Mouse (Mus musculus) forebrain, embryonic 16.5 days (tissue): Measurements from ENCODE around the gene Nup188. TPM values are rescaled to one million over a fixed set of nuclear protein-coding genes. Genes with fewer than 3 reads are reported as not detected.

Experiments
- ATAC-seq: fragments of 200-750 bp; cut with Nextera tagmentation; 2 replicates; pipeline ENCODE4 v1.8.0; 2017; ENCODE audit warnings: mild to moderate bottlenecking, moderate library complexity
- H3K27ac ChIP-seq: fragments of 300-500 bp; sonication (generic); 2 replicates; pipeline ENCODE4 v1.5.1; 2014; ENCODE audit warnings: low read length, control low read depth
- H3K27me3 ChIP-seq: fragments of 300-500 bp; sonication (generic); replicated peaks from 2 replicates; pipeline ENCODE4 v1.6.1; 2014; ENCODE audit warnings: low read length; ENCODE audit not compliant: control insufficient read depth, insufficient read depth
- H3K36me3 ChIP-seq: fragments of 300-500 bp; sonication (generic); 2 replicates; pipeline ENCODE4 v1.6.1; 2014; ENCODE audit not compliant: control insufficient read depth, insufficient read depth
- H3K4me1 ChIP-seq: fragments of 300-500 bp; sonication (generic); replicated peaks from 2 replicates; pipeline ENCODE4 v1.6.1; 2014; ENCODE audit warnings: low read length; ENCODE audit not compliant: control insufficient read depth, insufficient read depth
- H3K4me2 ChIP-seq: fragments of 300-500 bp; sonication (generic); 2 replicates; pipeline ENCODE4 v1.6.1; 2014; ENCODE audit warnings: mild to moderate bottlenecking, low read length, control low read depth
- H3K4me3 ChIP-seq: fragments of 300-500 bp; sonication (generic); replicated peaks from 2 replicates; pipeline ENCODE4 v1.5.1; 2014; ENCODE audit warnings: mild to moderate bottlenecking, low read length, control low read depth
- H3K9ac ChIP-seq: fragments of 300-500 bp; sonication (generic); replicated peaks from 2 replicates; pipeline ENCODE4 v1.6.1; 2014; ENCODE audit warnings: low read depth, low read length, control low read depth
- H3K9me3 ChIP-seq: fragments of 300-500 bp; sonication (generic); 2 replicates; pipeline ENCODE4 v1.6.1; 2016; ENCODE audit warnings: low read length; ENCODE audit not compliant: control insufficient read depth
- WGBS: fragments of 180-500 bp; shearing (Covaris S2); extraction: QIAGEN DNeasy Blood & Tissue Kit; methylation state at CpG from one replicate; pipeline ENCODE4 v1.1.7; 2014; 5-methylcytosine and 5-hydroxymethylcytosine counted together
- polyA plus RNA-seq: library from polyadenylated mRNA; unstranded; fragments of >200 nt; fragmentation: Nextera tagmentation; extraction: Ambion mirVana; gene quantifications from 2 replicates; pipeline ENCODE4 v1.2.1, GENCODE M21; 2015

The Nup188 gene
- polyA plus RNA-seq, 1 experiment from 2014 or later, result 25.3 TPM

DNA sequence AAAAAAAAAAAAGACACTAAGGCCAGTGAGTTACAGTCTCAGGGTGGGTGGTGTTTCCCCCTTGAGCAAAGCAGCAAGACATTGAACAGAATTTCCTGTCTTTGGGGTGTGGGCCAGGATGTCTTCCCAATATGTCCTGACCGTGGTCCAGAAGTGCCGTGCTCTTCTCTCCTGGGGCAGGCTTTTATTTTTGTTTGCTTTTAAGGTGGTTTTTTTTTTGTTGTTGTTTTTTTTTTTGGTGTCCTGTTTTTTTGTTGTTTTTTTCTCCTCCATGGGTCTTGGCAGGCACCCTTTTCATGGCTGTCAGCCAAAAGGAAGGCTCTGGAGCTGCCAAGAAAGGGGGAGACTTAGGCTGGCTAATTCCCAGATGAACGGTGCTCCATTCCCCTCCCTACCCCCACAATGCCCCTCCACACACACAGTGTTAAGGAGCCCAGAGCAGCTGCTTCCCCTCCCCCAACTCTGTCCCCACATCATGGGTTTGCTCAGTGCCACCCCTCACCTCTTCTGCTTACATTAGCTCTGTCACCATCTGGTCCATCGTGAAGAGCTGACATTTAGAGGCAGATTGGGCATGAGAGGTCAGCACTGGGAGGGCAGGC lies 23.3 kb upstream of the Nup188 start:
- peaks cover 35% of the 10 kb centered on the region for H3K4me1 ChIP-seq
- no peaks in the 10 kb centered on the region for H3K9me3 ChIP-seq
- no peak overlapping the region for H3K4me3 ChIP-seq
- peak; percentile 87 for ATAC-seq
- peaks cover 12% of the 10 kb centered on the region for H3K36me3 ChIP-seq
- WGBS, result 18% methylated on average over 4 of the region's 4 CpGs
- H3K4me2 ChIP-seq, result no peak overlapping the region
- H3K27me3 ChIP-seq, result no peaks in the 10 kb centered on the region
- peak overlapping the region; percentile 55 for H3K27ac ChIP-seq
- H3K9ac ChIP-seq, result no peak overlapping the region

DNA sequence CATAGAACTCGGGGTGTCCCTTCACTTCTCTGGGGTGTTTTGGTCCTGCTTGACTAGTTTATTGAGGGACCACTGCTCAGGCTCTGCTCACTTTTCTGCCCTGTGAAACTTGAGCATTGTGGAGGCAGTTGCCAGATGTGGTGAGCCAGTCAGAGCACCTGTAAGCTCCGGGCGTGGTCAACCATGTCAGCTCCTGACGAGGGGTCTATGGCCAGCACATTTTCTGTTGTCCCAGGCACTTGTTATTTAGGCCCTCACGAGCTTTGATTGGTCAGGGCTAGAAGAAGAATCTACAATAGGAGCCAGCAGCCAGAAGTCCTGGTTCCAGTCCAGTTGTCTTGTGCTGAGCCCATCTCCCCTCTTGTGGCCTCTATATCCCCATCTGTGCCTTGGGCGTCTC lies 22.4 kb upstream of the Nup188 start:
- Histone ChIP-seq H3K27ac (no peak overlapping the region), H3K4me1 (peaks cover 35% of the 10 kb centered on the region), H3K9me3 (no peaks in the 10 kb centered on the region), H3K36me3 (peaks cover 10% of the 10 kb centered on the region), H3K9ac (no peak overlapping the region), H3K27me3 (no peaks in the 10 kb centered on the region), H3K4me2 (no peak overlapping the region), H3K4me3 (no peak overlapping the region)
- ATAC-seq, result no peak
- WGBS, result 85% methylated on average over 6 of the region's 6 CpGs

DNA sequence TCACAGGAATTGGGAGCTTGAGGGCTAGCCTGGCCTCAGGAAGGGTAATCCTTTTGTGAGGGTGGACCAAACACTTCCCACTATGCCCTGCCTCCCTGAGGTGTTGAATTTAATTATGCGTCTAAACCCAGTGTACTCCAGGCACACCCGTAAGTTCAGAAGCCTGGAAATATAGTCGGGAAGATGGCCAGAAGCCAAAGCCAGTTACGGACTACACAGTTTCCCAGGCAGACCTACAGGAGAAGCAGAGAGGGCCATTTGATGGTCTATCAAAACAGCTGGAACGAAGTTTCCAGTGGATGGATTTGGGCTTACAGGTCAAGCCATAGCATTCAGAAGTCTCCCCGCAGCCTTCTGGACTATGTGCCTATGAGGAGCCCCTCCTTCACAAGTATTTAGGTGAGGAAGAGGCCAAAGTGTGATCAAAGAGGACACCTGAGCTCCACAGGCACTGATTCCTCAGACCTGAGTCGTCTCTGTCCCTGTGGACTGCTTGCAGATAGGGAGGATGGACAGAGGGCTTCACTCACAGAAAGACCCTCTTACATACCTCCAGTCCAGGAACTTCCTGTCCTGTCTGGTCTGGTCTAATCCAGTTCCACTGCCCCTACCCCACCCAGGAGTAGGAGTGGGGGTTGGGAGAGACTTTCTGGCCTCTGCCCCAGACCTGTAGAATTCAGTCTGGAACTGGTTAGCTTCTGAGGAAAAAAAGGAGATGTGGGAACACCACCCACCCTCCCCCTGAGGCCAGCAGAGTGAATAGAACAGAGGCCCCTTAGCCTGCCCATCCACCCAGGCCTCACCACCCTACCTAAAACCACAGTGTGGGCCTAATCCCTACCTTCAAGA lies 21.3 kb upstream of the Nup188 start:
- 50% methylated on average over 7 of the region's 7 CpGs for WGBS
- H3K9me3 ChIP-seq, result no peaks in the 10 kb centered on the region
- H3K4me2 ChIP-seq, result no peak overlapping the region
- H3K27ac ChIP-seq, result peak overlapping the region; percentile 22
- no peak overlapping the region for H3K4me3 ChIP-seq
- H3K9ac ChIP-seq, result no peak overlapping the region
- H3K36me3 ChIP-seq, result peaks cover 10% of the 10 kb centered on the region
- H3K27me3 ChIP-seq, result no peaks in the 10 kb centered on the region
- peaks cover 35% of the 10 kb centered on the region for H3K4me1 ChIP-seq
- no peak for ATAC-seq

DNA sequence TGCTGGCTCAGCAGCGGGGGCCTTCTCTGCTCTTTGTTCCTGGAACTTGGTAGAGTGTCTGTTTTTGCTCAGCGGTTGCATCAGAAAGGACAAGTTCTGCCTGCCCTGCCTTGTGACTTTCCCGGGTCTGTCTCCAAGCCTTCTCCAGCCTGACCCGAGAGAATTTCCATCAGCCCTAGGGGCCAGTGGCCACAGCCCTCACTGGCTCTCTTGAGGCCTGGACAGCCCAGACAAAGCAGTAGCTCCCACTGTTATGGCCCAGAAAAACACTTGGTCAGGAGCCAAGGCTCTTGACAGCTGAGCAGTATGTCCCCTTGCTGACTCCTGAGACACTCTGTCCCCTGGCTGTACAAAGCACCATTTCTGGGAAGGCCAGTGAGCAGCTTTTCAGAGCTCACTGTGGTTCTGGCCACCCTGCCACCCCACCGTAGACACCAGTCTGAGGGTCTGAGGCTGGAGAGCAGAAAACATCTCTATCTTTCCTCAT lies 20.4 kb upstream of the Nup188 start, which contains the start of gene Phyhd1:
TSS of gene Phyhd1 (plus strand) at position 437 of the 487 bp plus-strand sequence.
- Histone ChIP-seq H3K27ac (peak within 1 kb of the TSS; percentile 56), H3K36me3 (peaks cover 7% of the 10 kb centered on the region), H3K4me3 (no peak within 1 kb of the TSS), H3K27me3 (no peaks in the 10 kb centered on the region), H3K9me3 (no peaks in the 10 kb centered on the region), H3K4me2 (no peak within 1 kb of the TSS), H3K9ac (no peak within 1 kb of the TSS; the same call in 1 of the 2 replicates), H3K4me1 (peaks cover 35% of the 10 kb centered on the region)
- 33% methylated on average over 5 of the region's 5 CpGs for WGBS
- no peak for ATAC-seq

DNA sequence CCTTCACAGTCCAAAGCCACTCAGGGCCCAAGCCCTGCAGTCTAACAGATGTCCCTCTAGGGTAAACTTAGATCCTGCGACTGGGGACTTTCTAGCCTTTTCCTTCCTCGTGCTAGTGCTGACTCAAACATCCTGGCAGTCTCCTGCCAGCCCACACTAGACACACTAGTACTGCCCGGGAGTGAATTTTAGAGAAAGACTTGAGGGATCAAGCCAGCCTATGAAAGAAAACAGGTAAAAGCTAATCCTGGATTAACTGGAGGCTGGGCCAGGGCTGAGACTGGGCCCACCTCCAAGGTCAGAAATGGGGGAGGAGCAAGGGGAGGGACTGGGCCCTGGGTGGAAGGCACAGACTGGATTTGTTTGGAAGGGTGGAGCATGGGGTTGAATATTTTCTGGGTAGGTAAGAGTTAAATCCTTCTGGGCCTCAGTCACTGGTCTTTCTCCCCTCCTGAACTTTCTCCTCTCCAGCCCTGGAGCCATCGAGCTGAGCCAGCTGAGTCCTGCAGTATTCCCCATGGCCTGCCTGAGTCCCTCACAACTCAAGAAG lies 19.7 kb upstream of the Nup188 start:
- peaks cover 6% of the 10 kb centered on the region for H3K36me3 ChIP-seq
- H3K4me3 ChIP-seq, result no peak overlapping the region
- WGBS, result 10% methylated on average over 4 of the region's 4 CpGs
- no peak for ATAC-seq
- no peak overlapping the region for H3K9ac ChIP-seq
- H3K4me2 ChIP-seq, result no peak overlapping the region
- peaks cover 35% of the 10 kb centered on the region for H3K4me1 ChIP-seq
- no peaks in the 10 kb centered on the region for H3K9me3 ChIP-seq
- H3K27me3 ChIP-seq, result no peaks in the 10 kb centered on the region
- peak overlapping the region; percentile 56 for H3K27ac ChIP-seq

- no peaks in the 10 kb centered on the region for H3K9me3 ChIP-seq
- H3K27me3 ChIP-seq, result no peaks in the 10 kb centered on the region
- H3K4me2 ChIP-seq, result no peak overlapping the region
- no peak overlapping the region for H3K27ac ChIP-seq
- no peak overlapping the region for H3K4me3 ChIP-seq
- WGBS, result 91% methylated on average over 2 of the region's 2 CpGs
- no peak overlapping the region for H3K9ac ChIP-seq
- peaks cover 32% of the 10 kb centered on the region for H3K4me1 ChIP-seq
- no peak for ATAC-seq
- H3K36me3 ChIP-seq, result no peaks in the 10 kb centered on the region; the same call in none of the 2 replicates
Observed at GRCm38 (mm10) chr2:30267466-30267865, 18.7 kb upstream of the Nup188 start.

- Histone ChIP-seq H3K4me3 (no peak overlapping the region), H3K4me1 (peaks cover 24% of the 10 kb centered on the region), H3K36me3 (no peaks in the 10 kb centered on the region; the same call in none of the 2 replicates), H3K9me3 (no peaks in the 10 kb centered on the region), H3K9ac (no peak overlapping the region), H3K4me2 (no peak overlapping the region), H3K27me3 (no peaks in the 10 kb centered on the region), H3K27ac (no peak overlapping the region)
- 74% methylated on average over 4 of the region's 4 CpGs for WGBS
- no peak for ATAC-seq
Observed at GRCm38 (mm10) chr2:30268371-30268770, 17.8 kb upstream of the Nup188 start.

GRCm38 (mm10) chr2:30269241-30269990 lies 16.8 kb upstream of the Nup188 start:
- no peak overlapping the region for H3K4me2 ChIP-seq
- H3K27me3 ChIP-seq, result no peaks in the 10 kb centered on the region
- H3K4me3 ChIP-seq, result no peak overlapping the region

More at GRCm38 (mm10) chr2:30269241-30269990, 16.8 kb upstream of the Nup188 start:
- Histone ChIP-seq H3K27ac (no peak overlapping the region), H3K4me1 (peaks cover 18% of the 10 kb centered on the region), H3K9ac (no peak overlapping the region), H3K9me3 (no peaks in the 10 kb centered on the region), H3K36me3 (no peaks in the 10 kb centered on the region; the same call in 1 of the 2 replicates)
- no peak for ATAC-seq
- 91% methylated on average over 17 of the region's 17 CpGs for whole genome bisulfite sequencing
